In the genomic region with DNA sequence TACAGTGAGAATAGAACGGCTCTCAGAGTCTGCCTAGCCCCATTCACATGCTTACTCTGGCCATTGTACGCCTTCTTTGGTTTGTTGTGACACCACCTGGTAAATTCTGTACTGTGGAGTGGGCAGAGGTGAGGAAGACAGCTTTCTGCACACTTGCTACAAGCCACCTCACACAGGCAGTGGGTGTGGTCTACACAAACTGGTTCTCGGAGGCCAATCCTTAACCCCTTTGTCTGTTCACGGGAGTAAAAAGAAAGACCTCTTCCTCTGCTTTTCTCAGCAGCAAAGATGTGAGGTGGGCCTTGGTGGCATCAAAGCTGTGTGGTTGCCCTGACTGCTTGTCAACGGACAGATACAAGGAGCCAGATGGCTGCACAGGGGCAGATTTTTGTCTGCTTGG, we compare ENCODE assay signal across 21 mouse cellular contexts.
A peak's percentile ranks its signal among the peaks of the same experiment; 100 is the strongest.
DNase-seq lines count a peak whose midpoint lies in the region; ATAC-seq and TF ChIP-seq lines count a peak whose summit lies in the region.
"Had no signal": no experiment of that assay in that cellular context is flagged by ENCODE, and none has a peak within 500 bp of the region (broad histone marks: within the 10 kb centered on the region; RNA-seq: fewer than 3 reads in every experiment).

No protein-coding gene starts in this region.

- H3K4me1 ChIP-seq in intestine, embryonic 14.5 days (replicated peaks; ENCODE audit: control insufficient read depth, insufficient read depth, low read length) = 0 out of 2 replicates have a peak, but pooled peaks cover 1% of the 10 kb centered on the region
- peaks cover 4% of the 10 kb centered on the region; the same call in 1 of the 2 replicates for H3K4me1 ChIP-seq in intestine, postnatal 0 days (replicated peaks; ENCODE audit: control insufficient read depth, insufficient read depth, low read length)
- peaks cover 32% of the 10 kb centered on the region for H3K4me1 ChIP-seq in limb, embryonic 10.5 days
- H3K4me1 ChIP-seq: forebrain, embryonic 13.5 days; hindbrain, embryonic 15.5 days had no signal

- no peak overlapping the region for H3K9ac ChIP-seq in intestine, embryonic 14.5 days (ENCODE audit: low read length)
- no peak overlapping the region for H3K9ac ChIP-seq in intestine, postnatal 0 days (ENCODE audit: low read depth, low read length)
- H3K9ac ChIP-seq: forebrain, embryonic 13.5 days; forebrain, postnatal 0 days; heart, embryonic 15.5 days; hindbrain, embryonic 15.5 days had no signal

- no peak overlapping the region for H3K27ac ChIP-seq in intestine, embryonic 14.5 days (ENCODE audit: low read depth)
- no peak overlapping the region for H3K27ac ChIP-seq in intestine, postnatal 0 days (ENCODE audit: low read depth, low read length)
- H3K27ac ChIP-seq in limb, embryonic 10.5 days = 0 out of 2 replicates have a peak overlapping the region, but pooled peaks have one; percentile 19
- H3K27ac ChIP-seq: embryonic facial prominence, embryonic 10.5 days; forebrain, embryonic 13.5 days; heart, embryonic 10.5 days; heart, embryonic 15.5 days; hindbrain, embryonic 10.5 days; hindbrain, embryonic 15.5 days had no signal

- H3K4me2 ChIP-seq in intestine, embryonic 14.5 days (ENCODE audit: low read length) = no peak overlapping the region
- no peak overlapping the region for H3K4me2 ChIP-seq in intestine, postnatal 0 days (replicated peaks; ENCODE audit: low read depth)
- H3K4me2 ChIP-seq: forebrain, embryonic 13.5 days; heart, embryonic 15.5 days; hindbrain, embryonic 15.5 days had no signal

- no peaks in the 10 kb centered on the region for H3K9me3 ChIP-seq in intestine, embryonic 14.5 days (ENCODE audit: control insufficient read depth, low read length)
- H3K9me3 ChIP-seq in intestine, postnatal 0 days (ENCODE audit: control insufficient read depth) = no peaks in the 10 kb centered on the region
- H3K9me3 ChIP-seq in limb, embryonic 10.5 days (replicated peaks) = no peaks in the 10 kb centered on the region
- H3K9me3 ChIP-seq: embryonic facial prominence, embryonic 10.5 days; forebrain, embryonic 13.5 days; heart, embryonic 10.5 days; heart, embryonic 15.5 days; hindbrain, embryonic 10.5 days; hindbrain, embryonic 15.5 days had no signal

- no peak overlapping the region for H3K4me3 ChIP-seq in intestine, embryonic 14.5 days (ENCODE audit: low read depth, low read length)
- H3K4me3 ChIP-seq in intestine, postnatal 0 days (ENCODE audit: low read depth, low read length) = no peak overlapping the region
- H3K4me3 ChIP-seq in limb, embryonic 10.5 days = no peak overlapping the region
- H3K4me3 ChIP-seq: embryonic facial prominence, embryonic 10.5 days; forebrain, embryonic 13.5 days; heart, embryonic 10.5 days; heart, embryonic 15.5 days; hindbrain, embryonic 10.5 days; hindbrain, embryonic 15.5 days had no signal

- H3K36me3 ChIP-seq in intestine, embryonic 14.5 days (ENCODE audit: control insufficient read depth, insufficient read depth, low read length) = no peaks in the 10 kb centered on the region
- no peaks in the 10 kb centered on the region for H3K36me3 ChIP-seq in intestine, postnatal 0 days (ENCODE audit: control insufficient read depth, insufficient read depth)
- H3K36me3 ChIP-seq in limb, embryonic 10.5 days = no peaks in the 10 kb centered on the region
- H3K36me3 ChIP-seq: embryonic facial prominence, embryonic 10.5 days; heart, embryonic 10.5 days; heart, embryonic 15.5 days; hindbrain, embryonic 10.5 days; hindbrain, embryonic 15.5 days had no signal

- 68% methylated on average over 5 of the region's 5 CpGs for WGBS in intestine, embryonic 14.5 days
- 49% methylated on average over 5 of the region's 5 CpGs for WGBS in intestine, postnatal 0 days
- 83% methylated on average over 5 of the region's 5 CpGs for WGBS in limb, embryonic 10.5 days

- ATAC-seq in intestine, embryonic 14.5 days (replicated peaks; ENCODE audit: low FRiP score, low TSS enrichment, low read depth) = no peak
- ATAC-seq in intestine, postnatal 0 days = no peak
- ATAC-seq: forebrain, embryonic 13.5 days; forebrain, postnatal 0 days; Patski had no signal

- DNase-seq in intestine, embryonic 14.5 days (ENCODE audit: low spot score) = peak; percentile 52
- DNase-seq in limb, embryonic 10.5 days (ENCODE audit: low spot score) = no peak
- peak; percentile 40 for DNase-seq in thymus, postnatal 0 days (ENCODE audit: low spot score)
- DNase-seq in thymus, postnatal 36 days = peak; percentile 41 to 62
- DNase-seq in urinary bladder, postnatal 36 days (ENCODE audit: low spot score in 2 of 2) = no peak
- DNase-seq in urinary bladder, postnatal 14 days (ENCODE audit: low spot score) = no peak
- DNase-seq: adrenal gland, adult 2 months; adrenal gland, postnatal 25 days; cerebellum, adult 18-20 months; forebrain, postnatal 0 days; gastrocnemius, postnatal 10 days; heart, adult 18-20 months had no signal

- TF ChIP-seq CTCF in intestine, postnatal 0 days (IDR thresholded peaks at IDR 0.05; ENCODE audit: low read depth) = no peak

- no peaks in the 10 kb centered on the region for H3K27me3 ChIP-seq in intestine, embryonic 14.5 days (replicated peaks; ENCODE audit: control insufficient read depth, insufficient read depth, low read length)
- no peaks in the 10 kb centered on the region for H3K27me3 ChIP-seq in intestine, postnatal 0 days (replicated peaks; ENCODE audit: control insufficient read depth, insufficient read depth, low read length)
- H3K27me3 ChIP-seq in limb, embryonic 10.5 days (ENCODE audit: low read depth, poor library complexity, severe bottlenecking) = no peaks in the 10 kb centered on the region
- H3K27me3 ChIP-seq: CH12.LX; forebrain, embryonic 13.5 days; heart, embryonic 15.5 days; hindbrain, embryonic 15.5 days had no signal

Comparison
In these comparisons a context has a peak if more than half of its experiments do, and no peak if none do; other contexts are left out.
1. DNase-seq: peak in intestine, embryonic 14.5 days (single experiment), thymus, postnatal 0 days (single experiment) and thymus, postnatal 36 days (2 of 2); none in limb, embryonic 10.5 days (single experiment), urinary bladder, postnatal 36 days (0 of 2) and urinary bladder, postnatal 14 days (single experiment).